13 mouse cellular contexts compared by ENCODE assay signal in genomic region chr19:44898646-44899045, GRCm38 (mm10).
"Had no signal": no experiment of that assay in that cellular context is flagged by ENCODE, and none has a peak within 500 bp of the region (broad histone marks: within the 10 kb centered on the region; RNA-seq: fewer than 3 reads in every experiment).

No protein-coding gene starts in this region.

- H3K4me3 ChIP-seq: limb, embryonic 12.5 days; liver, embryonic 15.5 days; midbrain, embryonic 13.5 days had no signal

- H3K27ac ChIP-seq: limb, embryonic 12.5 days; liver, embryonic 15.5 days; midbrain, embryonic 13.5 days had no signal

- H3K4me2 ChIP-seq: limb, embryonic 12.5 days; liver, embryonic 11.5 days; liver, embryonic 15.5 days; midbrain, embryonic 13.5 days had no signal

- DNase-seq: kidney, adult 8-10 months; kidney, postnatal 25 days; layer of hippocampus, postnatal 36 days; lung, adult 2 months; lung, postnatal 36 days; right cerebral cortex, postnatal 4 days; spleen, adult 18-20 months; thymus, postnatal 36 days had no signal

- H3K9me3 ChIP-seq: limb, embryonic 12.5 days; liver, embryonic 15.5 days; midbrain, embryonic 13.5 days had no signal

- H3K9ac ChIP-seq: limb, embryonic 12.5 days; liver, embryonic 15.5 days had no signal

- ATAC-seq: lung, postnatal 0 days; midbrain, embryonic 13.5 days had no signal

- H3K36me3 ChIP-seq: limb, embryonic 12.5 days; liver, embryonic 15.5 days; midbrain, embryonic 13.5 days had no signal
